Mouse (Mus musculus) liver, embryonic 14.5 days (tissue): Measurements from ENCODE around the gene Zbtb25. TPM values are rescaled to one million over a fixed set of nuclear protein-coding genes. Genes with fewer than 3 reads are reported as not detected.

Experiments used
- ATAC-seq: fragments of 200-750 bp; cut with Nextera tagmentation; 2 replicates; pipeline ENCODE4 v1.8.0; 2017; ENCODE audit warnings: moderate number of reproducible peaks, mild to moderate bottlenecking, moderate library complexity; ENCODE audit not compliant: insufficient read depth
- DNase-seq, 3 experiments: peaks; one replicate each; pipeline ENCODE4 v3.0.0-alpha.2; 2012 to 2013; ENCODE audit warnings: low read depth in 3 of 3, low spot score in 3 of 3
- H3K27ac ChIP-seq: fragments of 300-500 bp; sonication (generic); 2 replicates; pipeline ENCODE4 v1.5.1; 2014; ENCODE audit warnings: moderate library complexity, mild to moderate bottlenecking, control low read depth, inconsistent platforms
- H3K27me3 ChIP-seq: fragments of 300-500 bp; sonication (generic); 2 replicates; pipeline ENCODE4 v1.6.1; 2014; ENCODE audit warnings: mild to moderate bottlenecking, low read length, moderate library complexity; ENCODE audit not compliant: control insufficient read depth, insufficient read depth
- H3K36me3 ChIP-seq: fragments of 300-500 bp; sonication (generic); replicated peaks from 2 replicates; pipeline ENCODE4 v1.6.1; 2014; ENCODE audit warnings: low read depth; ENCODE audit not compliant: control insufficient read depth, insufficient read depth
- H3K4me1 ChIP-seq, 2 experiments: fragments of 200-500 bp in 1 of 2; fragments of 300-500 bp in 1 of 2; sonication (generic) in 1 of 2; replicated peaks; 2 replicates each; pipeline ENCODE4 v1.6.1; 2012 to 2014; ENCODE audit warnings: antibody characterized with exemption in 1 of 2, inconsistent platforms in 1 of 2, low read length in 1 of 2; ENCODE audit not compliant: control insufficient read depth in 2 of 2, insufficient read depth in 2 of 2
- H3K4me2 ChIP-seq: fragments of 300-500 bp; sonication (generic); 2 replicates; pipeline ENCODE4 v1.6.1; 2014; ENCODE audit warnings: low read depth, mild to moderate bottlenecking, control low read depth, moderate library complexity
- H3K4me3 ChIP-seq, 2 experiments: fragments of 200-500 bp in 1 of 2; fragments of 300-500 bp in 1 of 2; sonication (generic) in 1 of 2; 2 replicates each; pipeline ENCODE4 v1.5.1; 2012 to 2014; ENCODE audit warnings: low read depth in 2 of 2, low read length in 2 of 2, mild to moderate bottlenecking in 2 of 2, control low read depth in 1 of 2, inconsistent platforms in 1 of 2, moderate library complexity in 1 of 2; ENCODE audit not compliant: insufficient read depth in 1 of 2
- H3K9ac ChIP-seq: fragments of 300-500 bp; sonication (generic); replicated peaks from 2 replicates; pipeline ENCODE4 v1.6.1; 2014; ENCODE audit warnings: mild to moderate bottlenecking, control low read depth, moderate library complexity
- H3K9me3 ChIP-seq: fragments of 300-500 bp; sonication (generic); 2 replicates; pipeline ENCODE4 v1.6.1; 2016; ENCODE audit warnings: low read length, mixed read lengths; ENCODE audit not compliant: control insufficient read depth
- CTCF ChIP-seq: IDR thresholded peaks from 2 replicates; pipeline ENCODE4 v1.5.1; 2016; ENCODE audit warnings: antibody characterized with exemption, low read depth, control low read depth
- EP300 ChIP-seq: IDR thresholded peaks from 2 replicates; pipeline ENCODE4 v1.6.1; 2016; ENCODE audit warnings: antibody characterized with exemption, low read depth
- WGBS: fragments of 180-500 bp; shearing (Covaris S2); extraction: QIAGEN DNeasy Blood & Tissue Kit; methylation state at CpG from one replicate; pipeline ENCODE4 v1.1.7; 2014; ENCODE audit not compliant: insufficient replicate concordance; 5-methylcytosine and 5-hydroxymethylcytosine counted together
- polyA plus RNA-seq, 2 experiments: library from polyadenylated mRNA; depleted of rRNA in 1 of 2; stranded (reverse) in 1 of 2; unstranded in 1 of 2; fragments of >200 nt; fragmentation: Nextera tagmentation in 1 of 2; extraction: Ambion mirVana in 1 of 2; gene quantifications; 2 replicates each; pipeline versions ENCODE4 v1.2.1 to v1.2.3; 2012 to 2014

Zbtb25 gene
- polyA plus RNA-seq (2012; rRNA removed) (5.1 and 5.6 TPM in 2 replicates), polyA plus RNA-seq (2014; fragmentation: Nextera tagmentation; extraction: Ambion mirVana) (7.2 and 7.8 TPM in 2 replicates)

- DNase-seq (peak; percentile 70 to 76 (median 74)), ATAC-seq (peak; percentile 73)
- H3K27ac ChIP-seq = peak within 1 kb of the TSS; percentile 77
- peak within 1 kb of the TSS; percentile 90 to 98 for H3K4me3 ChIP-seq
- H3K27me3 ChIP-seq = no peaks in the 10 kb centered on the region
- peak within 1 kb of the TSS; percentile 99 for H3K9ac ChIP-seq
- TF ChIP-seq EP300 (no peak), CTCF (no peak)
- under 1% methylated on average over 94 of the region's 96 CpGs for WGBS
- no peaks in the 10 kb centered on the region for H3K36me3 ChIP-seq
- peaks cover 42 to 46% of the 10 kb centered on the region in 2 experiments for H3K4me1 ChIP-seq
- H3K9me3 ChIP-seq = no peaks in the 10 kb centered on the region
- peak within 1 kb of the TSS; percentile 99 for H3K4me2 ChIP-seq
Measured at GRCm38 (mm10) chr12:76369206-76369977, at the start of gene Zbtb25. Gene Zbtb25 (minus strand): TSS chr12:76369602.

- no peaks in the 10 kb centered on the region for H3K36me3 ChIP-seq
- H3K9ac ChIP-seq = no peak overlapping the region
- no peak overlapping the region for H3K4me3 ChIP-seq
- peaks cover 17% of the 10 kb centered on the region for H3K27me3 ChIP-seq
- no peak for DNase-seq
- 77% methylated on average over 5 of the region's 5 CpGs for WGBS
- no peak overlapping the region for H3K27ac ChIP-seq
- TF ChIP-seq EP300 (no peak), CTCF (peak; percentile 38; the same call in 1 of the 2 replicates)
- ATAC-seq = no peak
- peaks cover 0 to 4% of the 10 kb centered on the region in 2 experiments; a peak in 2 of 4 replicates for H3K4me1 ChIP-seq
- H3K4me2 ChIP-seq = no peak overlapping the region
- peaks cover 4% of the 10 kb centered on the region for H3K9me3 ChIP-seq
Measured at GRCm38 (mm10) chr12:76418346-76418745, 48.9 kb upstream of the Zbtb25 start.

- 4% methylated on average over 37 of the region's 37 CpGs for WGBS
- Histone ChIP-seq H3K9ac (no peak within 1 kb of the TSS), H3K27ac (no peak within 1 kb of the TSS), H3K4me2 (peak within 1 kb of the TSS; percentile 55), H3K4me1 (peaks cover 0 to 4% of the 10 kb centered on the region in 2 experiments; a peak in 2 of 4 replicates), H3K36me3 (no peaks in the 10 kb centered on the region), H3K9me3 (peaks cover 4% of the 10 kb centered on the region), H3K27me3 (peaks cover 17% of the 10 kb centered on the region), H3K4me3 (peak within 1 kb of the TSS; percentile 2 to 7; a peak in 2 of 4 replicates)
- no peak for ATAC-seq
- no peak for DNase-seq
- TF ChIP-seq EP300 = no peak
- TF ChIP-seq CTCF = no peak
Measured at GRCm38 (mm10) chr12:76417433-76417854, 48.0 kb upstream of the Zbtb25 start, which contains the start of gene Ppp1r36. Gene Ppp1r36 (plus strand): TSS chr12:76417538.

- Histone ChIP-seq H3K27ac (no peak overlapping the region), H3K36me3 (no peaks in the 10 kb centered on the region), H3K4me3 (no peak overlapping the region), H3K4me1 (peaks cover 0 to 4% of the 10 kb centered on the region in 2 experiments; a peak in 2 of 4 replicates), H3K9ac (no peak overlapping the region), H3K27me3 (peaks cover 17% of the 10 kb centered on the region), H3K9me3 (peaks cover 4% of the 10 kb centered on the region), H3K4me2 (no peak overlapping the region)
- no peak for ATAC-seq
- TF ChIP-seq CTCF (no peak), EP300 (no peak)
- 49% methylated on average over 11 of the region's 12 CpGs for WGBS
- no peak for DNase-seq
Measured at GRCm38 (mm10) chr12:76415383-76416010, 46.1 kb upstream of the Zbtb25 start.

- Histone ChIP-seq H3K9me3 (no peaks in the 10 kb centered on the region), H3K9ac (no peak overlapping the region), H3K36me3 (no peaks in the 10 kb centered on the region), H3K27me3 (peaks cover 36% of the 10 kb centered on the region), H3K4me3 (no peak overlapping the region), H3K27ac (no peak overlapping the region), H3K4me1 (peaks cover 0 to 8% of the 10 kb centered on the region in 2 experiments; a peak in 3 of 4 replicates), H3K4me2 (no peak overlapping the region)
- DNase-seq (no peak), ATAC-seq (no peak)
- TF ChIP-seq CTCF (no peak), EP300 (no peak)
- 45% methylated on average over 4 of the region's 4 CpGs for WGBS
Measured at GRCm38 (mm10) chr12:76409166-76409565, 39.8 kb upstream of the Zbtb25 start.
